Mouse (Mus musculus): Measurements from ENCODE around the gene Atrnl1. TPM values are rescaled to one million over a fixed set of nuclear protein-coding genes. Genes with fewer than 3 reads are reported as not detected.

The Atrnl1 gene
- total RNA-seq, 2 experiments from 2014 or later = 7.1 to 8.0 TPM

GRCm38 (mm10) chr19:58151257-58151656, 540.4 kb downstream of the Atrnl1 start:
- TF ChIP-seq CTCF (IDR thresholded peaks at IDR 0.05) = no peak
- DNase-seq = no peak
- no peak overlapping the region for H3K27ac ChIP-seq
- intact Hi-C loops (cut with DNase I) = no loop called here
- H3K4me3 ChIP-seq = no peak overlapping the region

GRCm38 (mm10) chr19:58161569-58161968, 550.7 kb downstream of the Atrnl1 start:
- no peak for DNase-seq
- TF ChIP-seq CTCF (IDR thresholded peaks at IDR 0.05) = no peak
- intact Hi-C loops (cut with DNase I) = no loop called here

GRCm38 (mm10) chr19:58164896-58165634, 554.2 kb downstream of the Atrnl1 start:
- no peak for TF ChIP-seq CTCF (IDR thresholded peaks at IDR 0.05)
- no peak overlapping the region for H3K27ac ChIP-seq
- DNase-seq = no peak
- intact Hi-C loops (cut with DNase I) = no loop called here
- H3K4me3 ChIP-seq = no peak overlapping the region

More at GRCm38 (mm10) chr19:58161569-58161968, 550.7 kb downstream of the Atrnl1 start:
- Histone ChIP-seq H3K4me3 (no peak overlapping the region), H3K27ac (no peak overlapping the region)

- Histone ChIP-seq H3K27ac (no peak overlapping the region), H3K4me3 (no peak overlapping the region)
- intact Hi-C loops (cut with DNase I) = no loop called here
- TF ChIP-seq CTCF (IDR thresholded peaks at IDR 0.05) = no peak
- no peak for DNase-seq
These were observed 554.8 kb downstream of the Atrnl1 start for GRCm38 (mm10) chr19:58165635-58166015.

GRCm38 (mm10) chr19:58166147-58166546, 555.3 kb downstream of the Atrnl1 start:
- H3K27ac ChIP-seq = no peak overlapping the region
- DNase-seq = no peak
- intact Hi-C loops (cut with DNase I) = no loop called here
- no peak for TF ChIP-seq CTCF (IDR thresholded peaks at IDR 0.05)
- H3K4me3 ChIP-seq = no peak overlapping the region

GRCm38 (mm10) chr19:58178410-58178809, 567.6 kb downstream of the Atrnl1 start:
- TF ChIP-seq CTCF (IDR thresholded peaks at IDR 0.05) = no peak
- Histone ChIP-seq H3K4me3 (no peak overlapping the region), H3K27ac (no peak overlapping the region)
- intact Hi-C loops (cut with DNase I) = no loop called here
- DNase-seq = no peak

GRCm38 (mm10) chr19:58180773-58181172, 569.9 kb downstream of the Atrnl1 start:
- DNase-seq = no peak
- Histone ChIP-seq H3K27ac (no peak overlapping the region), H3K4me3 (no peak overlapping the region)
- no peak for TF ChIP-seq CTCF (IDR thresholded peaks at IDR 0.05)
- intact Hi-C loops (cut with DNase I) = no loop called here

Small RNA genes lying within 50 kb of the gene (microRNA-seq; reads per million reads assigned to microRNA genes)
- gene Mir5623 = not detected

Other genes starting within 250 kb of the Atrnl1 start
- 1 to 10 TPM; 3.8 to 6.9 TPM for gene Trub1, start 158.1 kb upstream of the Atrnl1 start, total RNA-seq (2021)